Mouse (Mus musculus) megakaryocyte, embryonic 14.5 days (primary cell): Measurements from ENCODE around the gene 1700025C18Rik.

ENCODE experiments used
- FLI1 ChIP-seq: IDR thresholded peaks from 2 replicates; pipeline ENCODE4 v1.6.1; 2012; ENCODE audit warnings: low read length, inconsistent platforms, mixed read lengths
- GATA1 ChIP-seq: IDR thresholded peaks from 3 replicates; pipeline ENCODE4 v1.6.1; 2012; ENCODE audit warnings: mixed read lengths, low read length, inconsistent platforms, borderline replicate concordance

DNA sequence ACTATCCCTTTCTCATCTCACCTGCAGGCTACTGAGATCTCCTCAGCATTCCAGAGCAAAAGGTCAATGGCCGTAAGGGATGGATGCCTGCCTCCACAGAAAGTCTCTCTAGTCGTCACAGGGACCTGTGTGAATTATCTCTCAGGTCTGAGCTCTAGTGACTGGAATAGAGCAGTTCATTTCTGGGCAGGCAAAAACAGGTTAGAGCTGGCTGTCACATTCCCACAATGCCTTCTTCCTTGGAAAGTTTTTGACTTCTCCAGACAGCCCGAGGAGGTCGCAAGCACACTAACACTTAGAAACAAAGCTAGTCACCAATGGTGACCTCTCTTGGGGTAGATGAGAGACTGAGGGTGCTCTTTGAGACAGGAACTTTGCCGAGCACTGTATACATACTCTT, 48.4 kb downstream of the 1700025C18Rik start:
- no peak for TF ChIP-seq GATA1
- no peak for TF ChIP-seq FLI1
